Mouse (Mus musculus) right cerebral cortex, postnatal 4 days (tissue): Measurements from ENCODE around the gene Tekt4.

Experiments
- DNase-seq: peaks from one replicate; pipeline ENCODE4 v3.0.0-alpha.2; 2022

The Tekt4 gene

DNA sequence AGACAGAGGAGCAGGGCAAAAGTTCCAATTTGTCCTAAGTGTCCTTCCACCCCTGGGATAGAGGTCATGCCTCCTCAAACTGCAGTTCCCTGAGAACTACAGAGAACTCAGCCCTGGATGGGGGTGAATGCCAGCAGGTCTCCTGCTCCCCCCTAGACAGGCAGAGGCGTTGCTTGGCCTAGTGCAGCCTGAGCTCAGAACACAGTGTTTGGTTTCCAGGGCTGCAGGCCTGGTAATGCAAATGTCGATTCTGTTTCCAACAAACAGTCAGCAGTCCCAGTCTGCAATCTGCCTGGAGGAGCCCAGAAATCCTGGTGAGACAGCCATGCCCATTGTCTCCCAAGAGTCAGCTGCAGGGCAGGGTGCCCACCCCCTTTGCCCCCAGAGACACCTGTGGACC, at the start of gene Tekt4:
TSS of gene Tekt4 (plus strand) at position 344 of the 400 bp plus-strand sequence.
- no peak for DNase-seq

DNA sequence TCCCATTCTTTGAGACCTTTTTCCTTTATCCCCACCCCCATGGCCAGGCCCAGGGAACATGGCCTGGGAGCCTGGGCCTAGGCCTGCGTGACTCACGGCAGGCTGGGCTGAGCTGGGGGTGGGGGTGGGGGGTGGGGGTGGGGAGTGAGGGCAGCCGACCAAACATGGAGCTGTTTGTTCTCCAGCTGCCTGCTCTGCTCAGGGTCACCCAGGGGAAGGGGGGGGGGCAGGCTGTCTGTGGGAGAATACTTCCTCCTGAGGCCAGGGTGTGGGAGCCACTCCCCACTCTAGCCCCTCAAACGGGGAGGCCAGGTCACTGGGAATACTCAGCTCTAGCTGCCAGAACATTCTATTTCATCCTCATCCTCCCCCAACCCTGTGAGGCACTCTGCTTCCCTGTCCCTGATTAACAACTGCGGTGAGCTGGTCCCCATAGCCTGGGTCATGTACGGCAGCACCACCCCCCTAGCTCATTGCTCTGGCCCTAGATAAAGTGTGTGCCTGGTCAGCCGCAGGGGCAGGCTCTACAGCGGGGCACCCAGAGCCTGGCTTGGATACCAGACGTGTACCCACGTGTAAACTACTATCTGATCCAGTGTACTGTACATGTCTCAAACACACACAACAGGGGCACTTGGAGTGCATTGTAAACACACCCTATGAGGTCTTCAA, 49.1 kb upstream of the Tekt4 start:
- DNase-seq, result no peak

DNA sequence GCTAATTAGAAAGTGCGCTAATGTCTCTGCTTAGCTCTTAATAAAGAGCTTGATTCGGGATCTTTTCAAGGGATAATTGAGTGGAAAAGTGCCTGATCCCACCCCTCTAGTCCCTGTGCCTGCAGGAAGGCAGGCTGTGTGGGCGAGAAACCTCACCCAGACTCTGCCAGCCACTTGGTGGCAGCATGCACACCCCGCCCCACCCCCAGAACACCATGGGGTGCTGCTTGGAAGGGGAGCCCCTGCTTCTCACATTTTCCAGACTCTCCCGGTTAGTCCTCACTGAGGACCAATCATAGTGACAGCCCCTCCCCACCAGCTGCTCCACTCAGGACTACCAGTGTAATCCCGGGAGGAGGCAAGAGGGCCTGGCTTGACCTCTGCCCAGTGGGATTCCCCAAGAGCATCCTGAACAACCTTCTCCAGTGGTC, 48.4 kb upstream of the Tekt4 start:
- peak; percentile 44 for DNase-seq

DNA sequence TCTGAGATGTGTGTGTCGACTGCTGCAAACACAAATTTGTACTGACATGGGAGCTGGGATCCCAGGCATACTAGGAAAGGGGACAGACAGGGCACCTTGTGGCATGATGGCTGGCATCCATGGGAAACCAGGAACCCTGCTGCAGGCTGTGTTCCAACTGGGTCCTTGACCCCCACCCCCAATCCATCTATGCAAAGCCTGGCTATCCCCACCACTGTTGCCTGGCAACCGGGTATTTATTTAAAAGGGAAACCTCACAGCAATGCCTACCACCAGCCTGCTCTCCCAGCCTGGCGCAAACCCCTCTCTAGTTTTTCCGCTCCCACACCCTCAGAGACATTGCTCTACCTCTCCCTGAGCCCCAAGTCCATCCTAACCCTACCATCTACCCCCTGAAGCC, 47.1 kb upstream of the Tekt4 start:
- DNase-seq, result peak; percentile 41

DNA sequence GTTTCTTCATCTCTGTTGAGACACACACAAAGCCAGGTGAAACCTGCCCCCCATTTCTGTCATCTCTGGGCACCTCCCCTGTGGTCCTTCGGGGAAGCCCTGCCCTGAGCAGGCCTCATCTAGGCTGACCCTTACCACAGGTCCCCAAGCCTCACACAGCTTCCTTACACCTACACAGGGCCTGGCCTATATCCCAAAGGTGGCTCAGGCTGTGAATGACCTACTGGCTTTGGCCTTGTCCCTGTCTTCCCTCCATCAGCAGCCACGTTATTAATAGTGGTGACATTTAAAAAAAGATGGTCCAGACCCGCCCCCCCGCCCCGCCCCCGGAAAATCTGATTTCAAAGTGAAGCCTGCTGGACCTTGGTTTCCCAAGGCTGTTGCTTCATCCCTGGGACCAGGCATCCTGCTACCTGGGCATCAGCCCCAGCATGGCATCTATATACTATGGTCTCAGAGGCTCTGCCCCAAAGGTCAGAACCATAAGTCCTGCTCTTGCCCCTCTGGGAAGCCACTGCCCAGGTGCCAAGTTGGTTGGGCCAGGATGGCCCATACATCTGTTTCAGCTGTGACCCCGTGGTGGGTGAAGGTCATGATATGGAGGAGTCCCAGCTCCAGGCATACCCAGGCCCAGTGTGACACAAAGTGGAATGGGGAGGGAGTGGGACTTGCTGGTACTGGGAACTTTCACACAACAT, 46.0 kb upstream of the Tekt4 start:
- no peak for DNase-seq

DNA sequence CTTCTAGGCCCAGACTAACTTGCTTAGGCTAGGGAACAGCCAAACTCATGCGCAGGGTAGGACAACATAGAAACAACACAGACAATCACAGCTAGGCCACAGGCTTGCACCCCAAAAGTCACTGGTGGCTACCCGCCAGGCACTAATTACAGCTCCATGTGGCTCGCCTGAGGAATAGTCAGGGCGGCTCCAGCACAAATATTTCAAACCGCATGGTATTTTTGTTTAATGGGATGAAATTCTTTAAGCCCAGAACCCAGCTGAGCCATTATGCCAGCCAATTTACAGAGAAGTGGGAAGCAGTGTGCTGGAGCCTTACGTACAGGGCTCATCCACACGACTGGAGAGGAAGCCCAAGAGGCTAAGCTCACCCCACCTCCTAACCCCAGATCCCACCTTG, 44.8 kb upstream of the Tekt4 start:
- no peak for DNase-seq

DNA sequence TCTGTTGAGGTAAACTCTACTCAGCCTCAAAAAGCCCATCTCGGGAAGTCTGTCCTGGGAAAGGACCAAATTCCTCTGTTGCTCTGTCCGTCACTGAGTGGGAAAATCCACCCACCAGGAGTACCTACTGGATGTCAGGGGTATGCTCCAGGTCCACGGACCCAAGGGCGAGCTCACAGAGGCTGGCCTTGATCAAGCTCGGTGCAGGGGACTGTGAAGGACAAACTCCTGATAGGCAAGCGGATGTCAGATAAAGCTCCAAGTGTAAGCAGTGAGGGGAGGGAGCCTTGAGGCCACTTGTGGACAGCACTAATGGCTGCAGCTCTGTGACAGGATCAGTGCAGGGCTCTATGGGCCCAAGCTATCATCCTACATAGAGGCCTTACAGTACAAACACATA, 44.2 kb upstream of the Tekt4 start:
- no peak for DNase-seq

DNA sequence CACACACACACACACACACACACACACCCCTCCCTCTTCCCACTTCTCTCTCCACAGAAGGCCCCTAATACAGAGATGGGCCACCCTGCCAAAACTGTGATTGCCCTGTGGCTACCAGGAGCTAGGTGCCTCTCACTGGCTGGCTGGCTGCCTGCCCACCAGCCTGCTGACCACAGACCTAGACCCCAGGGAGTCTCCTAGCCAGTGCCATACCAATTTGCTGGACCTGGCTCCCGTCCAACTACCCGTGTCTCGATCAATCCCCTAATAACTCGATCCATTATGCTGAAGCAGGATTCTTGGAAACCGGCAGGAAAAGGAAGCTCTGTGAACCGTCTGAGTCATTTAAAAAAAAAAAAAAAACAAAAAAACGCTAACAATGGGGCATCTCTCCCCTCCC, 43.6 kb upstream of the Tekt4 start:
- DNase-seq, result no peak

DNA sequence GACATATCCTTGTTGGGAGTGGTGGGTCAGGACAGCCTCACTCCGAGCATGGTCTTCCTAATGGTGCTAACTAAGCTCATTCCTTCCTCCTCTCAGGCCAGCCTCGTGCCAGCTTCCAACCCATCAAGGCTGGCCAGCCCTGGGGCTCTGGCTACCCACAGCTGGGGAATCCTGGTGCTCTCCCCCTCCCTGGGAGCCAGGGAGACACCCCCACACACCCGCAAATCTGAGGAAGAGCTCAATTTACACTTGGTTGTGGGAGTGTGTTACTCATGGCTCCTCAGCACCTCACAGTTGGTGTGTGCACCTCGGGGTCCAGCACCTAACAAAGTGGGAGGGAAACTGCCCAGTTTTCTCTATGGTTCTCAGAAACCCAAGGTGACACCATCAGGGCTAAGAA, 43.2 kb upstream of the Tekt4 start:
- DNase-seq, result no peak

DNA sequence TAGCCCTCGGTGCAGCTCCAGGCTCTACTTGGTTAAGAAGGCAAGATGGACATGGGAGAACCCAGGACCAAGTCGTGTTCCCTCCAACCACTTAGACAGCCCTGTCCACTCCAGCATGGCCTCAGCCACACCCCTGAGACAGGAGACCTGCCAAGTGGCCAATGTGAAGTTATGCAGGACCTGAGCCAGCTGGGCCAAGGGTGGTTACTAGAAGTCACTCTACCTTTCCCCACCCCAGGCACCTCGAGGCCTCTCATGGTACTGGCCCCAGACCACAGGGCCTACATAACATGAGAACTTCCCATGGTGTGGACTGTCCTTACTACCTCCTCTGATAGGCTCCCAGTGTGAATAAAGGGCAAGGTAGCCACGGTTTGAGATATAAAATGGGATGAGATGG, 40.2 kb upstream of the Tekt4 start:
- no peak for DNase-seq

DNA sequence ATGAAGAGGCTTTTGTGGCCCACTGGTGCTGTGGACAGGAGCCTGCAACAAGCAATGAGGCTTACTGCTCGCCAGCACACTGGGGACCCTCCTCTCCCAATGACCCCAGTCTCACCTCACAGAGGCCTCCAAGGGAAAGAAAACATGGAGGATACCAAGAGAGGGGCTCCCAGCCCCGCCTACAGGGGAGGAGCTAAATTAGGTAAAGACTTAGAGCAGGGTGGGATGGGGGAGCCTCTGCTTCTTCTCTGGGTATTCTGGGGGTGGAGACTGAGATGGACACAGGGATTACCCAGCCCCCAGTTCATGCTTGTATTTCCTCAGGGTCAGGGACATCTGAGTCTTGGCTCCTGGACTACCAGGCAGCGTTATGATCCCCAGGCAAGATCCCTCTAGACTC, 39.5 kb upstream of the Tekt4 start:
- DNase-seq, result no peak

DNA sequence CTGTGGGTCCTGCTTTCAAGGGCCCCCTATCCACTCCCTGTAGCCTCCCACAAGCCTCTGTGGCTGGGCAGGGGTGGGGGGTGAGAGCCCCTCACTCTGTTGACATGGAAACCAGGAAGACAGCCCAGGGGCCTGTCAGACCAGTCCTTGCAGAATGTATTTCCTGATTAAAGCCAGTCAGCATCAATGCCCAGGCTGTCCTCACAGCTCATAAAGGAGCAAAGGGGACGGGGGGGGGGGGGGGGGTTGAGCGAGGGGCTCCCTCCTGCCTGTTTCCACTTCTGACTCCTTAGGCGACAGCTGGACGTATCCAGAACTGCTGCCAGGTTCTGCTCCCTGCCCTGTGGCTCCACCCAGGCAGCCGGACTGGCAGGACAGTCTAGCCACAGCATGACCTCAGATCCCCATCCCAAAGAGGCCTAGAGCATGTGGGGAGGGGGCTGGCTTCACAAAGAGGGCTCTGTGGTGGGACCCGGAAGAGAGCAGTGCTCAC, 38.9 kb upstream of the Tekt4 start:
- DNase-seq, result no peak

DNA sequence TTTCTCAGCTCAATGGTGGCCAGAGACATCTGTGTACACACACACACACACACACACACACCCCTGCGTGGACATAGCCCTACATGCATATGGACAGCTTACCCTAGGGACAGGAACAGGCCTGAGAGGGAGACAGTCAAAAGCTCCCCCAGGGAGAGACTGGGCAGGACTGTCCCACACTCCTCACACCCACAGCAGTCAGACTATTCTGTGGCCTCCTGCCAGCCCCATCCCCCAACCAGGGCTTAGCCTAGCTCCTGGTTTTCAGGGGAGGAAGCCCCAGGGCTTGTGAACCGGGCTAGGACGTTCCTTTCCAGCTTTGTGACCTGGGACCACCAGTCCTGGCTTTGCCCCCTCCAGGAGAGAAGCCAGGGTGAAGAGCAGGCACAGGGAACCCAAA, 38.2 kb upstream of the Tekt4 start:
- DNase-seq, result peak; percentile 39

DNA sequence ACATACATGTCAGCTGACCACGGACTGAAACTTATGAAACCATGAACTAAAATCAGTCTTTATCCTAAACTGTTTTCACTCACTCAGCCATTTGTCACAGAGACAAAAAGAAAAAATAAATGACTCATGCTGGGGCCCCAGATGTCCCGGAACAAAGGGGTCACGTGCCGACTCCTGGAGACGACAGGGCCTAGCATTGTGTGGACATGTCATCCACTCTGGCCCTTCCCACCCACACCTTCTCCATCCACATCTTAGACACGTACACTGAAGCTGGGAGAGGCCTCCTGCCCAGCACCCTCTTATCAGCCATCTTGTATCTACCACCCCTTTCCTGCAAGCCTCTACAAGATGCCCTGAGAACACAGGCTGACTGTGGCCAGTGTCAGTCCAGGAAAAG, 36.4 kb upstream of the Tekt4 start:
- DNase-seq, result no peak

DNA sequence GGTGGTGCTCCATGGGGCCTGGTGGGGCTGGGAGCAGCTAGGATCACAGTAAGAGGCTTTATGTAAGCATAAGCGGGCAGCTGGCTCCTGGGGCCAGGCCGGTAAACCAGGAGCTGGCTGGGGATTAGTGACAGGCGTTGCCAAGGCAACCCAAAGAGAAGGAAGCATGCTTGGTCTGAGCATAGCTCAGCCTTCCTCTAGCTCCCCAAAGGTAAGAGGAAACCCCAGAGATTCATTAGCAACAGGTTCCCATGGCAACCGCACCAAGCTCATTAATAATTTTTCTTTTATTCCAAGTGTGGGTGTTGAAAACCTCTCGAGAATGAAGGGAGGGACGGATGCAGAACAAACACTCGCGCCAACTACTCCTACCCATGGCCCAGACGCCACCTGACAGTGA, 35.5 kb upstream of the Tekt4 start:
- DNase-seq, result no peak

DNA sequence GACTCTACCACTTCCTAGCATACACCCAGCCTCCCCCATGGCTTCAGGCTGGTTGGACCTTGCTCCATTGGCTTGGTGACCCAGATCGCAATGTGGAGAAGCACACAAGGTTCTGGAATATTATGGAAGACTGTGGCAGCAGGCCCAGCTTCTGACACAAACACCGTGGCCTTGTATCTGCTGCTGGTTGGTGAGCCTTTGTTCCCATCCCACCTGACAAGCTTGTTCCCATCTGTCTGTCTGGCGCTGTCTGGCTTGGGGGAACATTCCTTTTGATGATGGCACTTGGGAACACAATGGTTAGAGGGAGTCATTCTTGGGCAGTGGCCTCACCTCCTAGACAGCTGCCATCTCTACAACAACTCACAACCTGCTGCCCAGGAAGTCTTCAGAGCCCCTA, 33.4 kb upstream of the Tekt4 start:
- DNase-seq, result no peak

DNA sequence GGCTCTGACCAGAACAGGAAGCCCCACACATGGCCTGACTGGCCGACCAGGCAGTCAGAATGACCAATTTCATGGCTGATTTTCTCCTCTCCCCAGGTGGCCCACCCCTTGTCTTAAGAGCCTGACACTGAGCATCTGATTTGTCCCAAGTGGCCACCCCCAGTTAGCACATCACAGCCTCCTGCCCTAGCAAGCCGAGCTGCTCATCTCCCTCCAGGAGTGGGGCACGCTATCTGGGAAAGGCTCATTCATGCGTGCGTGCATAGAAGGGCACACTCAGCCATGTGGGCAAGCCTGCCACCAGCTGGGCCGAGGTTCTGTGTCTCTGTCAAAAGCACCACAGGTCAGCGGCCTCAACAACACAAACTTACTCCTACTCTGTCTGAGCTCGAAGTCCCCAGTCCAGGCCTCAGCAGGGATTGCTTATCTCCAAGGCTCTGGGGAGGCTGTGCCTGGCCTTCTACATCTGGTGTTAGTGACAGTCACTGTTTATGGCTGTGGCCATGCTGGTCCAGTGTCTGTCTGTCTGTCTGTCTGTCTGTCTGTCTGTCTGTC, 29.8 kb upstream of the Tekt4 start:
- DNase-seq, result no peak

DNA sequence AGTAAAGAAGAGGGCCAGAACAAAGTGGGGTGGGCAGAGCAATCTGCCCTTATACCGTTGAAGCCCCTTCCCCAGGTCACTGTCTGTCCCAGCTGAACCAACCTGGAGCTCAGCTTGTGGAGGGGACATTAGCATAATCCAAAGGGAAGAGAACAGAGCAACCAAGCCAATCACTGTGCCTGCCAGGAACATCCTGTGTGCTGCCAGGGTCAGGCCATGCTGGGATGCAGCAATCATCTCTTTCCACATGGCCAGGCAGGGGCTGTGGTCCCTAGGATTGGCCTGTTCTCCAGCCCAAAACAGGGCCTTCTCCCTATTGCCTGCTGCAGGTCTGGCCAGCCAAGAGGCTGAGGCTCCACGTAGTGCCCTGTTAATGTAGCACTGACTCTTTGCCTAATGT, 28.4 kb upstream of the Tekt4 start:
- DNase-seq, result no peak

DNA sequence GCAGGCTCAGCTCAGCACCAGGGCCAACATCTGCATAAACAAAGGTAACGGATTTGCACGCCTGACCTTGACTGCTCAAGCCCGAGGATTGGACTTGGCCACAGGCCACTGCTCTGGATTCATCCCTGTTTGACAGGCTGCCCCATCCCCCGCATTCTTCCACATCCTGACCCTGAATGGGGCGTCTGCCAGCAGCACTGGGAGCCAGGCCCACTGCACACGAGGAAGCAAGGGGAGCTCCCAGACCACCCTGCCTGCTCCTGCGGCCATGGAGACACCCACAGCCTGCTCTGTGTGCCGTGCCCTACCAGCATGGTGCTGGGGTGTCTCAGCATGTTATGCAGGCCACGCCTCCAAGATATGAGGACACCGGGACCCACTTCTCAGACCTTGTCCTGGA, 27.0 kb upstream of the Tekt4 start:
- peak; percentile 61 for DNase-seq

DNA sequence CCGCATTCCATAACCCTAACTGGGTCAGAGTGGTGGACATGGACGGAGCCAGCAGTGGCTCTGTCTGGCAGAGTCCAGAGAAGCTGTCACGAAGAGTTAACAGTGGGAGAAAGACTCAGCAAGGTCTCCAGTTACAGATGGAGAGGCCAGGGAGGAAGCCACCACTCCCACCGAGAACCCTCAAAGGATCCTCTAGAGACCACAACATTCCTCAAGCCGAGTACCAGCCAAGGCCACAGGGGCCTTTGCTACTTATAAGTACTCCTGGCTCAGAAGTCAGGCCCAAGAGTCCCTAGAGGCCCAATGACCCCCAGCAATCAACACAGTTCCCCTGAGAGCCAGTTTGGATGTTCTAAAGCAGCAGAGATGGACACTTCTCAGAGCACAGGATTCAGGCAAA, 25.2 kb upstream of the Tekt4 start:
- DNase-seq, result no peak

DNA sequence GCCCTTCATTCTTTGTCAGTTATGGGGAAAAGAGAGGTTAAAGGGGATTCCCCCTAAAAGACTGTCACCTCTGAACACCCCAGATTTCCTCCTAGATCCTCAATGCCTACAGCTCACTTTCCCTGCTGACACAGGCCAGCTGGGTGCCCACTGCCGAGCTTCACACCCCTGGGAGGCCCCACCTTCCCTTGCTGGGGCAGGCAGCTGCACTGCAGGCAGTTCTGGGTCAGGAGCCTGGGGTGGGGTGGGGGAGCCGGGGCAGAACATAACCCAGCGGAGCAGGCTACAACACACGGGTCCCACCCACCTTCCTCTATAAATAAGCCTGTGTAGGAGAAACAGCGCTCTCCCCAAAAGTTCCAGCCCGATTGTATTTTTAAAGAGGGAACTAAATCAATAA, 24.5 kb upstream of the Tekt4 start:
- DNase-seq, result no peak

DNA sequence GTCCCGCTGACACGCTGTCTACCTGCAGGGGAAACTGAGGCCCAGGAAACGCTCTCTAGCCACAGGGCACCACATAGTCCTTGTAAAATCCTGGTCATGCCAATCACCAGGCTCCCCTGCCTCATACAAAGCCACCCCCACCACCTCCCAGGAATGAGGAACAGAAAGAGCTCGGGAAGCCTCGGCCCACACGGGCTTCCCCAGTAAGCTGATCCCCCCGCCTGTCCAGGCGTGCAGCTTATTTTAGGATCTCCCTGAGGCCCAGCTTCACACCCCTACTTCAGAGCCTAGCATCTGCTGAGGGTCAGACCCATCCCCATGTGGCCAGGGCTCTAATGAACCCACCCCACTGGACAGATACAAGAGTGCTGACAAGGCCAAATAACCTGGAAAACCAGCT, 23.9 kb upstream of the Tekt4 start:
- no peak for DNase-seq

DNA sequence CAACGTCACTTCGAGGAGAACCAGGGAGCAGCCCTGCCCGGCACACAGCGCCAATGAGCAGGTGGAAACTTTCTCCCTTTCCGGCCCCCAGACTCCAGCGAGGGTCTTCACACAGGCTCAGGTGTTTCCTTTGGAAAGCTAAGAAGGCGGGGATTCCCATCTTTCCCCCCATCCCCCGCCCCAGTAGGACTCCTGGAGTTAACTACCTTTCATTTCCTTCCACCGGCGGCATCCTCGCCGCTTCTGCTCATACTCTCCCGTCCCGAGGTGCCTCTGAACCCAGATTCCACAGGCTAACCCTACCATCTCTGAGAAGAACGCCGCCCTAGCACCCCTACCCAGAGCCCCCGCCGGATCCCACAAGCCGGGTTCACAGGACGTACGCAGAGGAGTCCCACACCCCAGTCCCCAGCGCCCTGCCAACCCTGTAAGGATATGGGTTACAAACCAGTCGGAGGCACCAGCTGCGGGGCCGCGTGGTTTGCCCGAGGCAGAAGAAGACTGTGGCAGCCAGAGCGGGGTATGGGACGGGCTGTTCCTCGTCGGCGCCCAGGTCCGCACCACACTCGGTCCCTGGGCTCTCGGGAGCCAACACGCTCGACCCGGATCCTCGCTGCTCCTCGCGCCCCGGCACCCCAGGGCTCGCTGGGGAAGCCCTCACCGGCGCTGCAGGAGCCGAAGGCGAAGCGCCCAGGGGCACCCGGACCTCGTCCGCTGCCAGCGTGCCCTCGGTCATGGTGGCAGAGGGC, 21.8 kb upstream of the Tekt4 start:
- DNase-seq, result peak; percentile 58

DNA sequence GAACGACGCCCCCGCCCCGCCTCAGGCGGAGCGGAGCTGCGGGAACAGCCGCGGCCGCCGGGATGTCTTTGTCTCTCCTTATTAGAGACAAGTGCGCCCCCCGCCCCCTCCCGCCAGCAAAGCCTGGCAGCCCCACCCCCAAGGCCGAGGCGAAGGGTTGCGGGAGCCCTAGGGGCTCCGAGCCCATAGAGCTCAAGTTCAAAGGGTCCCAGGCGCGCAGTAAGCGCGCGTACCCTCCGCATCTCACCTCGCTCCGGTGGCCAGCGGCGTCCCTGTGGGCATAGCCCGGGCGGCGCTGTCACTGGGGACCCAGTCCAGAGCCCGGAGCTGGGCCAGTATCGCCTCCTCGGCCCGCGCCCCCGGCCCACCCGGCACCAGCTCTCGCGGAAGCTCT, 21.2 kb upstream of the Tekt4 start:
- DNase-seq, result peak; percentile 70
